Mouse (Mus musculus): ENCODE measurements around the gene Rpsa. TPM values are rescaled to one million over a fixed set of nuclear protein-coding genes. Genes with fewer than 3 reads are reported as not detected.

Rpsa gene
- polyA plus RNA-seq (2014; fragmentation: Illumina TruSeq; extraction: RNeasy Lipid Tissue Mini Kit (QIAGEN cat#74804)) = 168 TPM

DNA sequence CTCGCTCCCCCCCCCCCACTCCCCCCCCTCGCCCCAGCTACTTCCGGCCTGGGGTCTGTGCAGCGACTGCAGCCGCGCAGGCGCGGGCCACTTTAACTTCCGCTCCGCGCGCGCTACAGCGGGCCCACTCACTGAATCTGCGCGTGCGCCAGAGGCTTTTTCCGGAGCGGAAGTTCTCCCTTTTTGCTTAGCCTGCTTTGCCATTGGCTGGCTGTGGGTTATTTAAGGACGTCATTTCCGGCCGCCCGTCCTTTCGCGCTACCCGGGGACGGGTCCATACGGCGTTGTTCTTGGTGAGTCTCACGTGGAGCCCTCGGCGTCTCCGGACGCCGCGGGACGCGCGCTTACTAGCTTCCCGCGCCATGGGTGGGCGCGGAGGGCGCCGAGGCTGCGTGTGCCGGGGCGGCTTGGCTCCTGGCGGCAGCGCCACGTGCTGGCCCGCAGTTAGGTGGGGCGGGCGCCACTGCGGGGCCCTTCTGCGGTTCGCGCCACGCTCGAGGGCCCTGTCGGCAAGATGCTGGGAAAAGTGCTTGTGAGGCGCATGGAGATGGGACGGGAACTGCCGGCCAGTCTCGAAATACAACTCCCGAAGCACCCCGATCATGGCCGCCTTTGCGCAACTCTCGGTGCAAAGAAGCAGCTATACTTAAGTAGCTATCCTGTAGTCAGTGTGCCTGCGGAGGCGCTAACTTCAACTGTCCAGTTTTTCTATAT is at the start of gene Rpsa:
Gene Rpsa (plus strand): TSS at position 152 of the 714 bp plus-strand sequence.

DNA sequence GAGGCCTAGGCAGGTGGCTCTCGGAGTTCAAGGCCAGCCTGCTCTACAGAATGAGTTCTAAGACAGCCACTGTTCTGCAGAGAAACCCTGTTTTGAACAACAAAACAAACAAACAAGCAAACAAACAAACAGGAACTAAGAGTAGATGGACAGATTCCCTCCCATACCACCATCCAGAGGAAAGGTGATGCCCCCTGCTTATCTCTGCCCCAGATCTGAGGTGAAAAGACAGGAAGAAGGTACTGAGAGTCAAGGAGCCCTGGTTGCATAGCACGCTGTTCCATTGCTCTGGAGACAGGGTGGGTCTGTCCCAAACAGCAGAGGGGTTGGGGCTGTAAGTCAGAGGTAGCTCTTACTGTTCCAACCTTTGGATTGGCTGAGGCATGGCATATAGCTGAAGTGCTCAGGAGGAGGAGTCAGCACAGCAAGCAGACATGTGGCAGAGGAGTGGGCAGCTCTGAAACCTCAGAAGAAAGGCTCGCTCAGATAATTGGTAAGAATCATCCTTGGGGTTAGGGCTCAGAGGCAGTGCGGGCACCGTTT is 35.7 kb upstream of the Rpsa start, which contains the start of gene Ccr8:
Gene Ccr8 (plus strand): TSS at position 419 of the 543 bp plus-strand sequence.

DNA sequence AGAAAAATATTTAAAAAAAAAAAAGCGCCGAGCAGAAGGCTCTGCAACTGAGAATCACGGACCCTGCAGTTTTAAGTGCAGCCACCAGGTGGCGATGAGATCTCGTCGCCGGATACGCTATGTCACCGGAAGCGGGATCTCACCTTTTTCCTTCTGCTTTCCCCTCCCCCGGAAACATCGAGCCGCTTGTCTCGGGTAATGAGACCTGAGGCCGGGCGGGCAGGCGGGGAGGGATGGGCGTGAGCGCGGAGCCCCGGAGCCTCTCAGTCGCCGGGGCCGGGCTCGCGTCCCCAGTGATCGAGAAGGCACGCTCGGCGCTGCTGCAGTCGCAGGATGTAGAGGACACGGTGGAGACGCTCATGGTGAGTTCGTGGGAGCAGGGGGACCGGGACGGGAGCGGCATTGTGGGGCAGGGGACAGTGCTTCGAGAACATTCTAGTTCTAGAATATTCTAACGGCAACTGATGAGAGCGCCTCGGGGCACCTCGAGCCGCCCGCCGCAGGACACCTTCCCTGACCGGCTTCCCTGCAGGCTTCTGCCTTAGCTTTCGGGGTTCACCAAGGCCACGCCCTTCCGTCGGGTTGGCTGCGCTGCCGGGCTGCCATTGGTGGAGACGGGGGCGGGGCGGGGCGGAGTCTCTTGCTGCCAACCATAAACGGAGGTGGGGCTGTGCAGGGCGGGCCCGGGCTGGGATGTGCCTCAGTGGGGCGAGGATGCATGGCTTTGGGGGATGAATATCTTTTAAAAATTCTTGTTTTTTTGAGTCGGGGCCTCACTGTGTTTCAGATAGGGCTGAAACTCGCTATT is 17.1 kb upstream of the Rpsa start, which contains the start of gene Slc25a38:
Gene Slc25a38 (plus strand): TSS at position 164 of the 808 bp plus-strand sequence.

DNA sequence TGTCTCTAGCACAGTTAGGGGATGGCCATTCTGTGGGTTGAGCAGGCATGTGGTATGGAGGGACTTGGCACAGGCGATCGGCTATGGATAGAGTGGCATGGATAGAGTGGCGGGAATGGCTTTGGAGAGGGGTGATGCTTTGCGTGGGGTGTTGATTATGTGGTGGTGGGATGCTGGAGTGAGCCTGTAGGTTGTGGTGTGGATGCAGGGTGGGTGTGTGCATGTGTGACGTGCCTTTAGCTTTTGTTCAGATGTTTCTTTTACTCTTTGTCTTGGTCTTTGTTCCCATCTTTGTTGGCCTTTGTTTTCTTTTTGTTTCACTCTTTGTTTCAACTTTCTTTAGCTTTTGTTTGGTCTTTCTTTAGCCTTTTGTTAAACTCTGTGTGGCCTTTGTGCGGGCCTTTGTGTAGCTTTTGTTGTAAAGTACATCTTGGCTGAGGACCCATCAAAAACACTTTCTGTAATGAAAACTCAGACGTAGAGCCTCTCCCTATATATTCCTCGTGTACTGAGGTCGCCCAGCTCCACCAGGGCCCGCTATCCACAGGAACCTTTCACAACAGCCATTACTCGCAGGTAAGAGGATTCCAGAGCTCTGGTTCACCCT is 21.8 kb downstream of the Rpsa start, which contains the start of gene Mobp:
Gene Mobp (plus strand): TSS at position 486 of the 607 bp plus-strand sequence.

Other genes starting within 250 kb of the Rpsa start
- 79.1 TPM for gene Wdr48, start 232.8 kb upstream of the Rpsa start, polyA plus RNA-seq (2014; fragmentation: Illumina TruSeq; extraction: RNeasy Lipid Tissue Mini Kit (QIAGEN cat#74804))
- gene Gorasp1, start 190.1 kb upstream of the Rpsa start, polyA plus RNA-seq (2014; fragmentation: Illumina TruSeq; extraction: RNeasy Lipid Tissue Mini Kit (QIAGEN cat#74804)) = 3.8 TPM
- 0.37 TPM for gene Ttc21a, start 190.1 kb upstream of the Rpsa start, polyA plus RNA-seq (2014; fragmentation: Illumina TruSeq; extraction: RNeasy Lipid Tissue Mini Kit (QIAGEN cat#74804))
- not detected for gene Csrnp1, start 143.0 kb upstream of the Rpsa start, polyA plus RNA-seq (2014; fragmentation: Illumina TruSeq; extraction: RNeasy Lipid Tissue Mini Kit (QIAGEN cat#74804))
- gene Xirp1, start 104.1 kb upstream of the Rpsa start, polyA plus RNA-seq (2014; fragmentation: Illumina TruSeq; extraction: RNeasy Lipid Tissue Mini Kit (QIAGEN cat#74804)) = not detected
- gene Cx3cr1, start 57.8 kb upstream of the Rpsa start, polyA plus RNA-seq (2014; fragmentation: Illumina TruSeq; extraction: RNeasy Lipid Tissue Mini Kit (QIAGEN cat#74804)) = 10.5 TPM
- gene Ccr8, start 35.6 kb upstream of the Rpsa start, polyA plus RNA-seq (2014; fragmentation: Illumina TruSeq; extraction: RNeasy Lipid Tissue Mini Kit (QIAGEN cat#74804)) = not detected
- 1.7 TPM for gene Slc25a38, start 17.3 kb upstream of the Rpsa start, polyA plus RNA-seq (2014; fragmentation: Illumina TruSeq; extraction: RNeasy Lipid Tissue Mini Kit (QIAGEN cat#74804))
- gene Mobp, start 22.0 kb downstream of the Rpsa start, polyA plus RNA-seq (2014; fragmentation: Illumina TruSeq; extraction: RNeasy Lipid Tissue Mini Kit (QIAGEN cat#74804)) = 0.57 TPM
- gene Myrip, start 173.8 kb downstream of the Rpsa start, polyA plus RNA-seq (2014; fragmentation: Illumina TruSeq; extraction: RNeasy Lipid Tissue Mini Kit (QIAGEN cat#74804)) = 1.7 TPM

Data from ovary, adult 10 weeks (tissue).